ENCODE assay signal across 8 mouse cellular contexts in the genomic region with DNA sequence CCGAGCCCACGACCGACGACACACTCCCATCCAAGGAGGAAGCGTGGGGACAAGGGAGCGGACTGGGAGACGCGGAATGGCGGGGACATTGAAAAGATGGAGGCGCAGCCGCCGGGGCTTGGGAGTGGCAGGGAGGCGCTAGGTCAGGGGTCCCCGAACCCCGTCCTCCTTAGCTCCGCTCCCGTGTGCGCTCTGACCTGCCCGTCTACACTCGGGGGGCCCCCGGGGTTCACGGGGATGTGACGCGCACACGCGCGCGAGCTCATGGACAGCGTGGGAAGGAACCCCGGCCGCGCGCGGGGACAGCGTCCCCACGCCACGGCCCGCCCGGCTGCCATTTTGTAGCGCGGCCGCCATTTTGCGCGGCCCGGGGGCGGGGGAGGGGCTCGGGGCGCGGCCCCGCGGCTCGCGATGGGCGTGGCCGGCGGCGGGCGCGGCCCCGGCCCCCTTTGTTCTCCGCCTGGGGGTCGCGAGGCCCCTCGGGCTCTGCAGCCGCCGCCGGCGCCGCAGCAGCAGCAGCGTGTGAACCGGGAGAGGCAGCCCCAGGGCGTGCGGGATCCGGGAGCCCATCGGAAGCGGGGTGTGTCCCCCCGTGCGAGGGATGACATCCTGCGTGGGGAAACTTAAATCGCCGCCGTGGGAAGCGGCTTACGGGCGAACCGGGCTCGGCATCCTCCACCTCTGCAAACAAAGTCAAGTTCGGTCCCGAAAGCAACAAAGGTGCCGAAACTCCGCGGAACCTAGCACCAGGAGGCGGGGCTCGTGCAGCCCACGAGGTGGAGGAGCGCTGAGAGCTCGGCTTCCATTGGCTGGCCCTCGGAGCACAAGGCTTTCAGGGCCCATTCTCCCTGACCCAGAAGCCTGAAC. TPM values are rescaled to one million over a fixed set of nuclear protein-coding genes. Genes with fewer than 3 reads are reported as not detected.
DNase-seq lines count a peak whose midpoint lies in the region; ATAC-seq and TF ChIP-seq lines count a peak whose summit lies in the region.

No protein-coding gene starts in this region.

- H3K9me3 ChIP-seq in forebrain, embryonic 16.5 days (ENCODE audit: control insufficient read depth, low read length) = no peaks in the 10 kb centered on the region
- H3K9me3 ChIP-seq in lung, embryonic 14.5 days (ENCODE audit: low read depth, low read length) = no peaks in the 10 kb centered on the region

- H3K27me3 ChIP-seq in forebrain, embryonic 16.5 days (replicated peaks; ENCODE audit: control insufficient read depth, insufficient read depth, low read length) = no peaks in the 10 kb centered on the region
- H3K27me3 ChIP-seq in lung, embryonic 14.5 days (ENCODE audit: insufficient read depth, low read length) = no peaks in the 10 kb centered on the region
- H3K27me3 ChIP-seq in thymus, adult 2 months (ENCODE audit: control insufficient read depth, insufficient read depth, low read length) = no peaks in the 10 kb centered on the region

- H3K4me2 ChIP-seq in forebrain, embryonic 16.5 days (ENCODE audit: low read length) = peak overlapping the region; percentile 67
- peak overlapping the region; percentile 93 for H3K4me2 ChIP-seq in lung, embryonic 14.5 days

- peak; percentile 90 for DNase-seq in ES-CJ7 (ENCODE audit: low read depth, low spot score)
- peak; percentile 88 for DNase-seq in cerebellum, adult 11-12 months
- peak; percentile 80 to 86 for DNase-seq in heart, postnatal 36 days
- DNase-seq in layer of hippocampus, adult 8-10 months (ENCODE audit: low spot score in 2 of 2) = peak; percentile 85
- peak; percentile 94 for DNase-seq in lung, embryonic 14.5 days
- peak; percentile 82 for DNase-seq in thymus, adult 2 months

- under 1% methylated on average over 83 of the region's 98 CpGs for WGBS in forebrain, embryonic 16.5 days
- under 1% methylated on average over 86 of the region's 98 CpGs for WGBS in lung, embryonic 14.5 days
- 1% methylated on average over 94 of the region's 98 CpGs for WGBS in olfactory bulb, adult 2 months
- WGBS in thymus, adult 2 months = under 1% methylated on average over 94 of the region's 98 CpGs

- no peak for TF ChIP-seq CTCF in lung, embryonic 14.5 days (IDR thresholded peaks at IDR 0.05; ENCODE audit: low read depth)
- no peak for TF ChIP-seq CTCF in olfactory bulb, adult 2 months (IDR thresholded peaks at IDR 0.05; ENCODE audit: insufficient read depth, low read depth, low read length)
- TF ChIP-seq CTCF in thymus, adult 2 months (IDR thresholded peaks at IDR 0.05; ENCODE audit: borderline replicate concordance, control insufficient read depth, extremely low read depth, insufficient read depth, low read length, poor library complexity) = no peak; the same call in 1 of the 2 replicates

- peak; percentile 89 for ATAC-seq in forebrain, embryonic 16.5 days
- ATAC-seq in lung, embryonic 14.5 days (ENCODE audit: insufficient read depth) = peak; percentile 88

- H3K27ac ChIP-seq in forebrain, embryonic 16.5 days (ENCODE audit: low read length) = peak overlapping the region; percentile 100
- peak overlapping the region; percentile 100 for H3K27ac ChIP-seq in lung, embryonic 14.5 days (ENCODE audit: low read depth)
- peak overlapping the region; percentile 99 for H3K27ac ChIP-seq in olfactory bulb, adult 2 months (ENCODE audit: insufficient read depth, low read depth, low read length)
- H3K27ac ChIP-seq in thymus, adult 2 months (ENCODE audit: control insufficient read depth, insufficient read depth, low read length) = peak overlapping the region; percentile 99

- TF ChIP-seq POLR2A in olfactory bulb, adult 2 months (IDR thresholded peaks at IDR 0.05; ENCODE audit: insufficient read depth, low read depth, low read length) = peak; percentile 80
- TF ChIP-seq POLR2A in thymus, adult 2 months (IDR thresholded peaks at IDR 0.05; ENCODE audit: control insufficient read depth, extremely low read depth, insufficient read depth, low read length, poor library complexity) = peak; percentile 94

- H3K4me1 ChIP-seq in forebrain, embryonic 16.5 days (replicated peaks; ENCODE audit: control insufficient read depth, insufficient read depth, low read length) = peaks cover 20% of the 10 kb centered on the region
- no peaks in the 10 kb centered on the region for H3K4me1 ChIP-seq in lung, embryonic 14.5 days (ENCODE audit: insufficient read depth)
- 0 out of 2 replicates have a peak, but pooled peaks cover 2% of the 10 kb centered on the region for H3K4me1 ChIP-seq in olfactory bulb, adult 2 months (ENCODE audit: control insufficient read depth, insufficient read depth, low read length)
- peaks cover 7% of the 10 kb centered on the region; the same call in 1 of the 2 replicates for H3K4me1 ChIP-seq in thymus, adult 2 months (replicated peaks; ENCODE audit: control insufficient read depth, insufficient read depth, low read length)

- H3K4me3 ChIP-seq in forebrain, embryonic 16.5 days (replicated peaks; ENCODE audit: low read length) = peak overlapping the region; percentile 85
- peak overlapping the region; percentile 81 for H3K4me3 ChIP-seq in lung, embryonic 14.5 days (ENCODE audit: low read depth, low read length)
- H3K4me3 ChIP-seq in olfactory bulb, adult 2 months (ENCODE audit: insufficient read depth, low read depth, low read length) = peak overlapping the region; percentile 71
- H3K4me3 ChIP-seq in thymus, adult 2 months (ENCODE audit: control insufficient read depth, insufficient read depth, low read length) = peak overlapping the region; percentile 91

- intact Hi-C loops in heart, postnatal 36 days (cut with DNase I) = loop anchor here (1.0 kb wide), 1 partner anchor 13 kb away; no protein-coding TSS in a partner anchor

- H3K36me3 ChIP-seq in forebrain, embryonic 16.5 days (ENCODE audit: control insufficient read depth, insufficient read depth) = no peaks in the 10 kb centered on the region
- no peaks in the 10 kb centered on the region for H3K36me3 ChIP-seq in lung, embryonic 14.5 days (ENCODE audit: insufficient read depth)
- no peaks in the 10 kb centered on the region for H3K36me3 ChIP-seq in thymus, adult 2 months (ENCODE audit: control insufficient read depth, insufficient read depth, low read length)

- peak overlapping the region; percentile 99 for H3K9ac ChIP-seq in forebrain, embryonic 16.5 days (replicated peaks; ENCODE audit: low read depth, low read length)
- H3K9ac ChIP-seq in lung, embryonic 14.5 days = peak overlapping the region; percentile 99

RNA-seq across cellular contexts. Expression of a gene that starts 8.2 kb away (rescaled TPM):
- 16.0 and 19.1 TPM in 2 replicates for polyA plus RNA-seq in forebrain, embryonic 16.5 days (2015; fragmentation: Nextera tagmentation; extraction: Ambion mirVana)
- 10 to 100 TPM; 31.1 to 32.4 TPM for total RNA-seq in heart, postnatal 36 days (2021)
- total RNA-seq in layer of hippocampus, adult 8-10 months (2022) = 10 to 100 TPM; 59.2 to 67.9 (median 66.9) TPM
- polyA plus RNA-seq in lung, embryonic 14.5 days (2014; fragmentation: Nextera tagmentation; extraction: Ambion mirVana) = 15.4 and 15.9 TPM in 2 replicates
- 41.7 TPM in 1 of 2 replicates, not detected in the other for polyA plus RNA-seq in olfactory bulb, adult 2 months (2012; ENCODE audit: insufficient read depth, insufficient read length, low replicate concordance, missing spikeins)
- 63.4 and 84.1 TPM in 2 replicates for polyA plus RNA-seq in thymus, adult 2 months (2012; rRNA removed)

RNA-seq across cellular contexts. Expression of a gene that starts 59.3 kb away (rescaled TPM):
- 18.8 and 27.8 TPM in 2 replicates for polyA plus RNA-seq in forebrain, embryonic 16.5 days (2015; fragmentation: Nextera tagmentation; extraction: Ambion mirVana)
- 100 to 1,000 TPM; 231 to 294 TPM for total RNA-seq in heart, postnatal 36 days (2021)
- 1 to 10 TPM in 2 of 4 experiments, under 1 TPM in 2; 0.39 to 4.4 (median 1.9) TPM for total RNA-seq in layer of hippocampus, adult 8-10 months (2022)
- polyA plus RNA-seq in lung, embryonic 14.5 days (2014; fragmentation: Nextera tagmentation; extraction: Ambion mirVana) = 83.6 and 89.2 TPM in 2 replicates
- polyA plus RNA-seq in olfactory bulb, adult 2 months (2012; ENCODE audit: insufficient read depth, insufficient read length, low replicate concordance, missing spikeins) = not detected in 2 replicates
- polyA plus RNA-seq in thymus, adult 2 months (2012; rRNA removed) = 9.5 and 16.2 TPM in 2 replicates

Comparison
In these comparisons a context has a peak if more than half of its experiments do, and no peak if none do; other contexts are left out.
1. Peak in every context shown above with its lines: DNase-seq, ATAC-seq, H3K4me3 ChIP-seq and H3K27ac ChIP-seq.
2. RNA of a gene that starts 59.3 kb away (polyA plus RNA-seq): 83.6 to 89.2 TPM in lung, embryonic 14.5 days, 18.8 to 27.8 TPM in forebrain, embryonic 16.5 days and 9.5 to 16.2 TPM in thymus, adult 2 months; not detected in olfactory bulb, adult 2 months; every median in the first group is over 10 times any median in the second.